Mouse (Mus musculus): ENCODE data around the gene Sla2.
"Not testable (repeated sequence)": the region's sequence is repeated elsewhere in the genome, so short reads cannot be mapped to it uniquely, and the experiment has no call there.

The Sla2 gene

DNA sequence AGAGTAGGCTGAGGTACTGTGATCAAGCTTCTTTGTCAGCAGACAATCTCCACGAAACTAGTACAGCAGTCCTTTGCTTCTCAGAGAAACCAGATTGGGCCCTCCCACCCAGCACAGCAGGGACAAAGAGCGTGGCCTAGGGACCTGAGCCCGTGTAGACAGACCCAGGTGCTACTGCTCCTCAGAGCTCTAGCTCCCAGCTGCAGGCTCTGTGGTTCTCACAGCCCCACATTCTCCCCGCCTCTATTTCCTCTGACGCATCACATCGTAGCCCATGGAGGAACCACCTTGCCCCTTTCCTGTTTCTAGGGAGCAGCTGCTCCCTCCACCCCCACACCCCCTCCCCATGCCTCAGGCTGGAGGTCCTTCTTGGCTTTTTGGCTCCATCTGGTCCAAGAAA, at the start of gene Sla2:
Gene Sla2, minus strand, starts transcription at position 176 of the 400 bp plus-strand sequence.
- no peak for DNase-seq (ENCODE audit: low read depth, low spot score)

DNA sequence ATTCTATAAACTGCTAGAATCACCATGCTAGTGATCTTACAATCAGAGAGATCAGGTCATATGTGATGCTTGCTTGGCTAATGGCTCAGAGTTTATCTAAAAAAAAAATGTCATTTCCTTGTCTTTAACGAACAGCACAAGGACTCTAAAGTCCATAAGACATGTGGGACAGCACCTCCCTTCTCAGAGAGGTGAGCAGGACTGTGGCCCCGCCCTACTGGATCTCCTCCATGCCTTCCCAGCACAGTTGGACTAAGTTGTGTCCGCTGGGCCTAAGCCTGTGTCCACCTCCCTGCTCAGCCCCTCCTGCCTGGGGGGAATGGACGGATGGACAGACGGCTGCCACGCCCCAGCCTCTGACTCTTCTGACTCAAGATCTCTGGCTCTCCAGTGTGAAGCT, 48.0 kb upstream of the Sla2 start:
- no peak for DNase-seq (ENCODE audit: low read depth, low spot score)

GRCm38 (mm10) chr2:156933426-156933825, 46.4 kb upstream of the Sla2 start:
- DNase-seq (ENCODE audit: low read depth, low spot score): no peak

- no peak for DNase-seq (ENCODE audit: low read depth, low spot score)
Measured at GRCm38 (mm10) chr2:156931421-156931820, 44.4 kb upstream of the Sla2 start.

- DNase-seq (ENCODE audit: low read depth, low spot score): no peak
Measured at GRCm38 (mm10) chr2:156930549-156930948, 43.6 kb upstream of the Sla2 start.

DNA sequence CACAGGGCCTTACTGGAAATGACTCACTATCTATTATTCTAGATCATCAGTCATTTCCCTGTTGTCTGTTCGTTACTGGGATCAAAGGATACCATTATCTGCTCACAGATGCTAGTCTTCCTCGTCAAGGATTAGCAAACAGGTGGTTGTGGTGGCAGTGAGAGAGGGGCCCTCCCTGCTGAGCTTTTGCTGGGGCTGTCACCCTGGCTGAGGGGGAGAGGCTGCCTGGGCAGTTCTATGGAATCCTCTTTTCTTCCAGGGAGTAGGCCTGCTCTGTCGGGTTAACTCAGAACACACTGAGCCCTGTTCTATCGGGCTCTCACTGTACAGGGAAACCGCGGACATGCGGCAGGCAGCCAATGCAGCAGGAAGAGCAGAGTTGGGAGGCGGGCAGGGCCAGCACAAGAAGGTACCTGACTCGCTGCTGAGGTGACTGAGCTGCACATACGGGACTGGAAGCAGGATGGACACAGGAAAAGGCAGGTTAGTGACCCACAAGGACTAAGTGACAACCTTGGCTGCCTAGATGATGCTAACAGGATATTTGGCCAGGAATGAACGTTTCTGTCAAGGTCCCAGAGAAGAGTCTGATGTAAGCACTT, 42.6 kb upstream of the Sla2 start:
- DNase-seq (ENCODE audit: low read depth, low spot score): no peak

GRCm38 (mm10) chr2:156928606-156929005, 41.6 kb upstream of the Sla2 start:
- DNase-seq (ENCODE audit: low read depth, low spot score): no peak

DNA sequence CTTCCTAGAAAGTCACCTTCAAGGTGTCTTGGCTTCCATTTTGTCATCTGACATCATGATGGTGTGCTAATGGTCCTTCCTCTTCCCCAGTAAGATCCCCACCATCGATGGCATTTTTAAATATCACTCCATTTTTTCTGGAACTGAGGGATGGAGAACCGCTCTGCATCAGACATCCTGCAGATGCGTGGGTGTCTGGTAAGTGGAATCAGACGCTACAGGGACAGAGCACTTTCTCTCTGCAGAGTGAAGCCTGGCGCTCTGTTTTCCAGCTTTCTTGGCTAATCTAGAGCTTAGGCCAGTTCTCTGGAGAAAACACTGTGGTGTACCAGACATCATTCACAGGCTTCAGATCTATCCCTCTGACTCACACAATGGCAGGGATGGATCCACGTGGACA, 40.7 kb upstream of the Sla2 start:
- DNase-seq (ENCODE audit: low read depth, low spot score): no peak

GRCm38 (mm10) chr2:156925611-156926010, 38.6 kb upstream of the Sla2 start:
- DNase-seq (ENCODE audit: low read depth, low spot score): not testable (repeated sequence)

- not testable (repeated sequence) for DNase-seq (ENCODE audit: low read depth, low spot score)
Measured at GRCm38 (mm10) chr2:156925075-156925474, 38.1 kb upstream of the Sla2 start.

GRCm38 (mm10) chr2:156924210-156924898, 37.4 kb upstream of the Sla2 start:
- DNase-seq (ENCODE audit: low read depth, low spot score): no peak

DNA sequence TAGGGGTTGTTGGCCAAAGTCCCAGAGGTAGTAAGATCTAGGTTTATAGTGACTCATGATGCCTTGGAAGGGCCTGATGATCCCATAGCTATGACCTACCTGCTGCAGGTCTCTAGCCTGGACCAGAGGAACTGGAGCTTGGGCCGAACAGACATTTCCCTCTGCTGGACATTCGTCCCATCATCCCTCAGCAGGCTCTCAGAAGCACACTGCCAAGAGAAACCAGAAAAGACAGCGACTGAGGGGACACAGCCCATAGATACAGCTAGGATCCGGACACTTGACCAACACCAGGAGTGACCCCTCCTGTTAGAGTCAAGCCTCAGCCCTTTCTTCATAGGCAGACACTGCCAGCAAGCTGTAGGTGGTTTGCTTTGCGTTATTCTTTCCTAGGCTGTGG, 36.1 kb upstream of the Sla2 start:
- no peak for DNase-seq (ENCODE audit: low read depth, low spot score)

DNA sequence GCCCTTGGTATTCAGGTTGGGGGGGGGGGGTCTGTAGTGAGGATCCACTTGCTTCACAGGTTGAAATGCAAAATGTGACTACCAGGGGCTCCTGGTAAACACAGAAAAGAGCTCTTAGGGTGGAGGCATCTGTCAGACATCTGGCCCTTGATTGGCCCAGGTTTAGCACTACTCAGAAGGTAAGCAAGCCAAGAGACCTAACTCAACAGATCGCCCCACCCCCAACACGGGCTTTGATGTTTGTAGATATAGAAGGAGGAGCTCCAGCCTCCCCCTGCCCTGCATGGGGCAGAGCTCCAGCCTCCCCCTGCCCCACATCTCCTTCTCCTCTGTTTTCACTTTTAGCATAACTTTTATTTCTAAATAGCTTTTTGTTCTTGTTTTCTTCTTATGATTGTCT, 32.8 kb upstream of the Sla2 start:
- DNase-seq (ENCODE audit: low read depth, low spot score): no peak

DNA sequence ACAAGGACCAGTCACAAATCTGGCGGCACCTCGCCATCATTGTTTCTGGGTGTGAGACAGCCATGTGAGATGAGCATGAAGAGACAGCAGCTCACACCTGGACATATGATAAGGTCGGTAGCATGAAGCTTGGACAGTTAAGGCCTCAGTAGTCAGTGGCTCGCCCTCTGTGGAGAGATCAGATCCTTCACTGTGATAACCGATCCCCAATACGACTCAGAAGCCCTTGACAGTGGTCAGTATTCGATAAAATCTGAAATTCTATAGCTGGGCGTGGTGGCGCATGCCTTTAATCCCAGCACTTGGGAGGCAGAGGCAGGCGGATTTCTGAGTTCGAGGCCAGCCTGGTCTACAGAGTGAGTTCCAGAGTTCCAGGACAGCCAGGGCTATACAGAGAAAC, 32.2 kb upstream of the Sla2 start:
- not testable (repeated sequence) for DNase-seq (ENCODE audit: low read depth, low spot score)

- DNase-seq (ENCODE audit: low read depth, low spot score): no peak
Measured at GRCm38 (mm10) chr2:156918562-156918961, 31.6 kb upstream of the Sla2 start.

- DNase-seq (ENCODE audit: low read depth, low spot score): no peak
Measured at GRCm38 (mm10) chr2:156916419-156917125, 29.6 kb upstream of the Sla2 start.

DNA sequence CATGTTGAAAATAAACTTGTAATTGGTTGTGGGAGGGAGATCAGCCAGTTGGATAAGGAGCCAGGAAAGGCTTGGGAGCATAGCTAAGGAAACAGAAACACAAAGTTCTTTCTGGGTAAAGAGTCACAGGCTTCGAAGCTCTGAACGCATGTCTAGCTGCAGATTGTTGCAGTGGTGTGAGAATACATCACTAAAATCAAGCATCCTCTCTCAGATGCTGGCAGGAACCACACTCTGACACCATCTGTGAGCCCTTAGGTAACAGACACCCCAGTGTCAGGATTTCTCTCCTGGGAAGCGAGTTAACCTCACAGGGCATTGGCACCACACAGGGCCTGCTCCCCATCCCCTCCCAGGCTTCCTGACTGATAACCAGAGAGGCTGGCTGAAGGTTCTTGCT, 28.6 kb upstream of the Sla2 start:
- DNase-seq (ENCODE audit: low read depth, low spot score): no peak

- no peak for DNase-seq (ENCODE audit: low read depth, low spot score)
Measured at GRCm38 (mm10) chr2:156913191-156913590, 26.2 kb upstream of the Sla2 start.

GRCm38 (mm10) chr2:156905931-156906330, 18.9 kb upstream of the Sla2 start:
- DNase-seq (ENCODE audit: low read depth, low spot score): not testable (repeated sequence)

DNA sequence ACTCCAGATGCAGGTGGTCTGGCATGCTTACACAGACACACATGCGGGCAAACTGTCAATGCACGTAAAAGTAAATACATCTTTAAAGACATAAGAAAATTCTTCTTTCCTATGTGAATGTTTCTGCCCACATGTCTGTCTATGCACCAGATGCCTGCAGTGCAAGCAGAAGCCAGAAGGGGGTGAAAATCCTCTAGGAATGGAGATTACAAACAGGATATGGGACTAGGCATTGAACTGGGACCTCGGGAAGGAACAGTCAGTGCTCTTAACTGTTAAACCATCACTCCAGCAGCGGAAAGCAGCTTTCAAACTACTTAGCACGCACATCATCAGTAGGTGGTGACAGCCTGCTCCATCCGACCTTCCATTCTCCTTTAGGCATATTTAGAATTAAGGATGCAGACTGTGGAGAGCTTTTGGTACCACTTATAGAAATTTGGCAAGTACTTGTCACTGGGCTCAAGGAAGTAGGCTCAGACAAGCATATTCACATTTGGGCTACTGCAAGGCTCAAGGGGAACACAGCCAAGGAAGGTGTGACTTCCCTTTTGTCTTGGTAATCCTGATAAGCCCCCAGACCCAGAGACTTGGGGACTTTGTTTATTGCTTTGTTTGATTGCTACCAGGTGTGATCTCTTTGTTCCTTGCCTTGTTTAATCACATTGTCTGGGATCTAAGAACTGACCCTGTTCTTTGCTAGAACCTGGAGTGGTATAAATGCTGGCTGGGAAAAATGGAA, 18.2 kb upstream of the Sla2 start:
- DNase-seq (ENCODE audit: low read depth, low spot score): peak; percentile 66

DNA sequence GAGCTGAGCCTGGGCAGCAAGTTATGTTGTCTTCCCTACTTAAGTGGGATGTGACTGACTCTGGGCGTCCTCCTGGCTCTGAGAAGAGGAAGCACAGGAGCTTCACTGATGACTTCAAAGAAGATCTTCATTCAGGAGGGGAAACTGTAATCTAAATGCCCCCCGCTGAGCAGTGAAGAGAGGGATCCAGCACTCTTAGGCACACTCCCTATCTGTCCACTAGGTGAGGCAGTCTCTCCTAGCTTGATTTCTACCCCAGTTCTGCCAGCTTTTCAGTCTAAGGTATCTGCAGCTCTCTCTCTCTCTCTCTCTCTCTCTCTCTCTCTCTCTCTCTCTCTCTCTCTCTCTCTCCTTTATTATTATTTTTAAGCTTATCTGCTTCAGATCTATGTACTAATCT, 16.4 kb upstream of the Sla2 start:
- no peak for DNase-seq (ENCODE audit: low read depth, low spot score)

DNA sequence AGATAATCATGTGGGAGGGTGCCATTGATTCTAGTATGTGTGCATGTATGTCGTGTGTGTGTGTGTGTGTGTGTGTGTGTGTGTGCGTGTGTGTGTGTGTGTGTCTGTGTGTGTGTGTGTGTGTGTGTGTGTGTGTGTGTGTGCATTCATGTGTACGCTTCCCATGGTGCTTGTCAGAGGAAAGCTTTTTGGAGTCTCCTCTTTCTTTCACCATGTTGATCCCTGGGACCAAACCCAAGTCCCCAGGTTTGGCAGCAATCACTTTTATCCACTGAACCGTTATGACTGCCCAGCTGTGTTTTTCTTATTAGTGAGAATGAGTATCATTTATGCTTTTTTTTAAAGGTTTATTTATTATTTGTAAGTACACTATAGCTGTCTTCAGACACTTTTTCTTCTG, 15.4 kb upstream of the Sla2 start:
- DNase-seq (ENCODE audit: low read depth, low spot score): not testable (repeated sequence)

Measured in forelimb bud, embryonic 11.5 days (tissue).